Mouse (Mus musculus): ENCODE measurements around the gene H1f0. TPM values are rescaled to one million over a fixed set of nuclear protein-coding genes. Genes with fewer than 3 reads are reported as not detected.
"Not testable (repeated sequence)": the region's sequence is repeated elsewhere in the genome, so short reads cannot be mapped to it uniquely, and the experiment has no call there.

The H1f0 gene
- total RNA-seq, 4 experiments from 2014 or later: 64.1 to 92.7 (median 77.5) TPM

DNA sequence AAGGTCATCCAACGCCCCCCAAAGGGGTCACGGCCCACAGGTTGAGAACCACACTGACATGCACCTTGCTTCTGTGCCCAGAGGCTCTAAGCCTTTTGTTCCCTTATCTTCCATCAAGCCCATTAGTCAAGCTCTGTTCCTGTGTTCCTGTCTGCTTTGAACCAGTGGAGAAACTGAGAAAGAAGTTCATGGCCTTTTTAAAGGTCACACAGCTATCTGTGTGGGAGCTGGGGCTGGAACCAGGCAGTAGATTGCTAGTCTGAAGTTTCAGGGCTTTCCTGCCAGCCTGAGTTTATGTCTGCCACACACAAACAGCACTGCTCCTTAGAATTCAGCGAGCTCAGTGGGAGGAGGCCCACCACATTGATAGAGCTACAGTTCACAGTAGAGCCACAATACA lies 25.2 kb upstream of the H1f0 start:
- DNase-seq (ENCODE audit: low spot score): no peak

DNA sequence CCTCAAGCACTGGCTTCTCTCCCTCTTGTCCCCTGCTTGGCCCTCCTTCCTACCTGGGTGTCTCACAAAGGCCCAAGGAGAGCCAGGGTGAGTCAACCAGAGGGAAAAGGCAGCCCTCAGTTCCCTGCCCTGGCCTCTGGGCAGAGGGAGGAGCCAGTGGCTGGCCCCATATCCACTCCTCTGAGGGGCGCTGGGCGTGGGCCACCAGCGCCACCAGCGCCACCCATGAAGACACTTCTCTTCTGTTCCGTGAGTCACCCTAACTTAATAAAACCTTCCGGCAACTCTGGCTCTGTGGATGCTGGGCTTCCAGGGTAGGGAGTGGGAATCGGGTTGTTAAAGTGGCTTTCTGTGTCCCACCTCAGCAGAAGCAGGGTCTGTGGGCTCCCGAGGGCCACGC lies 22.7 kb upstream of the H1f0 start:
- DNase-seq (ENCODE audit: low spot score): no peak

DNA sequence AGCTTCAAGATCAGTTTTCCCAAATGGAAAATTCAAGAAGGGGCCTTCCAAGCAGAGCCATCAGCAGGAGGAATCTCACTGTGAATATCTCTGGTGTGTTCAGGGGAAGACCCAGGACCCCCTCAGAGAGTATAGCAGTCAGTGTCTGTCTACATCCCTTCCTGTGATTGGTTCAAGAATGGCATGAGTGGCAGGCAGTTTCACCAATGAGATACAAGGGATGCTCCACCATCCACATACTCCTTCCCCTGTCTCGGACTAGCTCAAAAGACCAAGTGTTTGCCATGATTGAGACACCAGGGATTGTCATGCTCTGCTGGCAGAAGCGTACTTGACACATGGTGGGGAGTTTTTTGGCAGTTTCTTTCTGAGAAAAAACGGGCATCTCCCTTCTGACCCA lies 21.6 kb upstream of the H1f0 start:
- no peak for DNase-seq (ENCODE audit: low spot score)

DNA sequence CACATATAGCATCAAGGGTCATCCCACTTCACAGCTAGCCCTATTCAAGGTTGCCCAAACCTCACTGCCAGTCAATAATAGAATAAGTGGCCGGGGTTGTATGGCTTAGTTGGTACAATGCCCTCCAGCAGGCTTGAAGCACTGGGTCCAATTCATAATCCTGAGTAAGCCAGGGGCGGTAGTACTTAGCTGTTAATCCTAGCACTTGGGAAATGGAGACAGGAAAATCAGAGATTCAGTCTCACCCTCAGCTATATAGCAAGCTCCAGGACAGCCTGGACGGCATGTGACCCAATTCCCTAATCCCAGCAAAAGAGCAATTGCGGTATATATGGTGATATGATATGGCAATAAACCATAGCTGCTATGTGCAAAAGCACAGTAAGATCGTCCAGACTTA lies 21.2 kb upstream of the H1f0 start:
- DNase-seq (ENCODE audit: low spot score): no peak

DNA sequence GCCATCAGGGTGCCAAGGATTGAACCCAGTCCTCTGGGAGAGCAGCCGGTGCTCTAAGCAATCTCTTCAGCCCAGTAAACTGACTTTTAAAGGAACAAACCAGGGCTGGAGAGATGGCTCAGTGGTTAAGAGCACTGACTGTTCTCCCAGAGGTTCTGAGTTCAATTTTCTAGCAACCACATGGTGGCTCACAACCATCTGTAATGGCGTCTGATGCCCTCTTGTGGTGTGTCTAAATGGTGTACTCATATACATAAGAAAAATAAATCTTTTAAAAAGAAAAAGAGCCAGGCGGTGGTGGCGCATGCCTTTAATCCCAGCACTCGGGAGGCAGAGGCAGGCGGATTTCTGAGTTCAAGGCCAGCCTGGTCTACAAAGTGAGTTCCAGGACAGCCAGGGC lies 20.4 kb upstream of the H1f0 start:
- DNase-seq (ENCODE audit: low spot score): not testable (repeated sequence)

DNA sequence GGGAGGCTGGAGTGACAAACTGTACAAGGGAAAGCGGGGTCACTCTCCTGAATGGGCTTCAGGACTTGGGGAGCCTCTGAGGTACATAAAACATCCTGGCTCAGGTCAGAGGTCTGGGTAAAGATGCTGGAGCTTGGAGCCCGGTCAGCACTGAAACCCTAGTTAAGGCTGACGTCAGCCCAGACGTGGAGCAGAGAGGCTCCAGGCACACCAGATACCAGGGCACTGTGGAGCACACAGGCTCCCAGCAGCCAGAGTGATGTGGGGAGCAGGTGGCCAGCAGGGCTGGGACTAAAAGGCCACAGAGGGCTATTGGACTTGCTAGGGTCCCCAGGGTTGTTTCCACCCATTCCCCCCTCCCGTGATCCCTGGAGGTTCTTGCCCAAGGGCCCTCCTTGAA lies 18.5 kb upstream of the H1f0 start:
- DNase-seq (ENCODE audit: low spot score): no peak

DNA sequence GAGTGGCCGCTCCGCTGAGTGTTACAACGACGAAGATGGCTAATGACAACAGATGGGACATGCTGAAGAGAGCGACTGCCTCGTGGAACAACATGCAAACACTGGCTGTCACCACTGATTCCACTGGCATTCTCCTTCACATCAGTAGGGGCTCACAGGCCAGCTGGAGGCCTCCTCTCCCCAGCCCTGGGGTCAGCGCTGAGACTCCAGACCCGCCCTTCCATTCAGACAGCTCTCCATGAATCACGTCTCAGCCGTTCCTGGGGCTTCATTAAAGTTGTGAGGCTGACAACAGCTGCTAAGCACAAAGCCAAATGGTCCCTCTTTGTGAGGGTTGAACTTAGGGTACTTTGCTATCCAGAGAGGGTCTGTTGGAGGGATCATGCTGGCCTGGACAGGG lies 16.7 kb upstream of the H1f0 start:
- DNase-seq (ENCODE audit: low spot score): no peak

DNA sequence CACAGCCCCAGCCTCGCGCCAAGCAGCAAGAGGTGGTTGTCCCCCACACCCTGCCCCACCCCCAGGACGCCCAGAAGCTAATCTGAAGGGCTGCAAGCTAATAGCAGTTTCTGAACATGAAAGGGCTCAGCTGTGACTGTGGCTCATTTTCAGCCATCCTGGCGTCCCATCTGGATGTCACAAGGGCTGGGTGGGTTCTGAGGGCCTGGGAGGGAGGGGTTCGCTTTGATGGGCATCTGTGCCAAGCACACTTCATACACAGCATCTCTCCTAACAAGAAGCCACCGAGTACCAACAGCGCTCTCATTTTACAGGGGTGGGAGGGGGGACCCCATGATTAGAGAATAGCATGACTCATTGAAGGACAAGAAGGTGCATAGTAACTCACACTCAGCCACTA lies 14.9 kb upstream of the H1f0 start:
- DNase-seq (ENCODE audit: low spot score): no peak

DNA sequence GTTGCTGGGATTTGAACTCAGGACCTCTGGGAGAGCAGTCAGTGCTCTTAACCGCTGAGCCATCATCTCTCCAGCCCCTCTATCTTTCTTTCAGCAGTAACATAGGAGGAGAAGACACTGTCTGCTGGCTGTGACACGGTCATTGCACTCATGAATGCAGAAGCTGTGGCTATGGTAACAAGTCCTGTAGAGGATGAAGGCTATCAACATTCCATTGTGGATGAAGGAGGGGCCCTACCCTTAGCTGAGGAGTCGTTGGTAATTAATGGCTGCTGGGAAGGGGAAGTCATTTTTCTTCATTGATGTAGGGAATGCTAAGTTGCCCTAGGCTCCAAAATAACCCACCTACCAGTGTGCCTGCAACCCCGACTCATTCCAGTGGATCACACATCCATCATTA lies 10.1 kb upstream of the H1f0 start:
- DNase-seq (ENCODE audit: low spot score): no peak

DNA sequence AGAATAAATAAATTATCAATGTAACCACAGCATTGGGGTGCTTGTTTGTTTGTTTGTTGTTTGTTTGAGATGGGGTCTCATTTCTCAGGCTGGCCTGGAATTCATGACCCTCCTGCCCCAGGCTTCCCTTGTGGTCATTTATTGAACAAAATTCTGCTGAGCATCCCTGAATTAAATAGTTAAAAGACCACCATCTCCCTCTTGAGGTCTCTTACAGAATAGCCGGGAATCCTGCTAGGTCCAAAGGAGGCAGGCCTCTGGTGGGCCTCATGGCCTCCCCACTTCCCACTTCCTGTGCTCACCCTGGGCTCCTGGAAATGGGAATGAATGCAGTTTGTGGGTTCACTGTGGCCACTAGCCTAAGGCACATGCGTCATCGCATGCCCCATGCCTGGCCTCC lies 9.4 kb upstream of the H1f0 start:
- DNase-seq (ENCODE audit: low spot score): no peak

DNA sequence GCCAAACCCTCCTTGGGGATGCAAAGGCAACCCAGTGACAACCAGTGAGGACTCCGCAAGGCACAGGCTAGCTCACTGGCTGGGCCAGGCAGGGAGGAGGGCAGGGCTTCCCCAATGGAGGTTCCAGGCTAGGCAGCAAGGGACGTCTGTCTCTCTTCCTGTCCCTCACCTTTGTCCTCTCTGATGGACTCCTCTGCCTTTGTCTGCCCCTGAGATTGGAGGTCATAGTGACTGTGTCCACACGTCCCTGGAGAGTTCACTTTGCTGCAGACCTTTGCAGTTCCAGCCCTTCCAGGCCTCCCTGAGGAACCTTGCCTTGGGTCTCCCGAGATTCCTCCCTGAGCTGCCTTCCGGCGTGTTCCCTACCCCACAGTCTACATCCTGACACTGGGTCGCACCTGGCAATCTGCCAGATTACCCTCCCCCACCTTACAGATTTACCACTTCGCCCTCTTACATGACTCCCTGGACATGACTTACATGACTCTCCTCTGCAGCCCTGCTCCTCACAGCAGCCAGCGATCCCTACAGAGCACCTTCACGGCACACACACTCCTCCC lies 5.5 kb upstream of the H1f0 start:
- DNase-seq (ENCODE audit: low spot score): no peak

DNA sequence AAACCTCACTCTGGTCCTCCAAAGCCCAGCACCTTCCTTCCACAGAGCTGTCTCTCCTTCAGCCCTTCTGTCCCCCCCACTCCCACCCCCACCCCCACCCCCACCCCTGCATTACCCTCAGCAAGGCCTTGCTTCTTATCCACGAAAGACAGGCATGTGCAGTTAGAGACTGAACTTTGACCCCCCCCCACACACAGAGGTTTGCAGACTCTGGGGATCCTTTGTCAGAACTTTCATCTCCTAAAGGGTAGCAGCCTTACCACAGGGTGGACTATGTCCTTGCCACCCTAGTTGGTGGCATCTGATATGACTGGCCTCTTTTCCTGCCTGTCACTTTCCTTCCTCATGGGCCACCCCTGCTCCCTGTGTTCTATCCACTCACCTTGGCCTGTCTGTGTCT lies 4.9 kb upstream of the H1f0 start:
- DNase-seq (ENCODE audit: low spot score): no peak

DNA sequence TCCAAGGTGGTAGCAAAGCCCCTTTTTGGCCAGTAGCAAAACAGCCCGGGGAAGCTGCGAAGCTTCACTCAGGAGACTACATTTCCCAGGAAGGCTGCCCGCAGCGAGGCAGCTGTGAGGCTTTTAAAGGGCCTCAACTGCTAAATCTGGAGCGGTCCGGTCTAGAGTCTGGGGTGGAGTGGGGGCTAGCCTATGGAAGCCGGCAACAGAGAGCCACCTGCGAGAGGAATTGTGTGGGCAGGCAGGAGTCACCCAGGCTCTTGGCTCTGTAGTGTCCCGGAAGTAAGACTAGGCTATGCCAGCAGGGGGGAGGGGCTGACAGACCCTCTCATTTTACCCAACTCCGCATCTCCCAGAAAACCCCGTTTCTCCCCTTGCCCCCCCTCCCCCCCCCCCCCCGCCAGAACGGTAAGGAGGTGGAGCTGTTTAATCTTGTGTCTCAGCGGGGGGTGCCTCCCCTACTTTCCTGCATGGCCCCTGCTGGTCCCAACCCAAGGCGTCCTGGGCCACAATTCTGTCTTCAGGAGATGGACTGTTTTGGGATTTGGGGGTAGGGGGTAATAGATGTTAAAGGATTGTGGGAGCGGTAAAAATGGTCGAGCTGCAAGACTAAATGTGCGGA lies 2.5 kb upstream of the H1f0 start:
- no peak for DNase-seq (ENCODE audit: low spot score)

DNA sequence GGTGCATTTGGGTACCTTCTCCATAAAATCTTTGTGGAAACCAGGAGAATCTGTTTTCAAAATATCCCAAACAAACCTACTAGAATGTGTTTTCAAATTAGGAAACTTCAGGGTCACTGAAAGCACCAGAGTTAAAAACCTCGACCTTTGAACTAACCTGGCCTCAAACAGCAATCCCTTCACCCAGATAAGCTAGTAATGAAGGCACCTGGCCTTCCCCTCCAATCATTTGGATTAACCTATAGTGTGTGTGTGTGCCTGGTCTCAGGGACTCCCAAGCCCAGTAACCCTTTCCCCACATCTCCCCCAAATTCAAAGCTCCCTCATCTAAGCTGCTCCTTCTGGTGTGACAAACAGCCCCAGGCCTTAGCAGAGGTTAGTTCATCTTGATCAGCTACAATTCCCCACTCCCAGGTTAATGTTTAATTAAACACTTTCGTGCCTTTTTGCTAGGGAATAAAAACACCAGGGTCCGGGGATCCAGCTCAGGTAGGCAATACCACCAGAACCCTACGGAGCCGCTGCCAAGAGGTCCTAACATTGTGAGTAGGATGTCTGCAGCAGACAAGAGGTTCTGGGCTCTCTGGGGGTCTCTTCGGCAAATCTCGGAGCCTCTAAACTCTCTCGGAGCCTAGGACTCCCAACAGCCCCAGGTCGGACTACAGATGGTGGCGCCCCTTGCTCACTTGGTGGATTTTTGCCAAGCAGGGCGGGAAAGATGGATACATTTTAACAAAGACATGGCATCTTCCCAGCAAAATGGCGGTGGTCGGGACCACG lies 1.5 kb upstream of the H1f0 start:
- no peak for DNase-seq (ENCODE audit: low spot score)

DNA sequence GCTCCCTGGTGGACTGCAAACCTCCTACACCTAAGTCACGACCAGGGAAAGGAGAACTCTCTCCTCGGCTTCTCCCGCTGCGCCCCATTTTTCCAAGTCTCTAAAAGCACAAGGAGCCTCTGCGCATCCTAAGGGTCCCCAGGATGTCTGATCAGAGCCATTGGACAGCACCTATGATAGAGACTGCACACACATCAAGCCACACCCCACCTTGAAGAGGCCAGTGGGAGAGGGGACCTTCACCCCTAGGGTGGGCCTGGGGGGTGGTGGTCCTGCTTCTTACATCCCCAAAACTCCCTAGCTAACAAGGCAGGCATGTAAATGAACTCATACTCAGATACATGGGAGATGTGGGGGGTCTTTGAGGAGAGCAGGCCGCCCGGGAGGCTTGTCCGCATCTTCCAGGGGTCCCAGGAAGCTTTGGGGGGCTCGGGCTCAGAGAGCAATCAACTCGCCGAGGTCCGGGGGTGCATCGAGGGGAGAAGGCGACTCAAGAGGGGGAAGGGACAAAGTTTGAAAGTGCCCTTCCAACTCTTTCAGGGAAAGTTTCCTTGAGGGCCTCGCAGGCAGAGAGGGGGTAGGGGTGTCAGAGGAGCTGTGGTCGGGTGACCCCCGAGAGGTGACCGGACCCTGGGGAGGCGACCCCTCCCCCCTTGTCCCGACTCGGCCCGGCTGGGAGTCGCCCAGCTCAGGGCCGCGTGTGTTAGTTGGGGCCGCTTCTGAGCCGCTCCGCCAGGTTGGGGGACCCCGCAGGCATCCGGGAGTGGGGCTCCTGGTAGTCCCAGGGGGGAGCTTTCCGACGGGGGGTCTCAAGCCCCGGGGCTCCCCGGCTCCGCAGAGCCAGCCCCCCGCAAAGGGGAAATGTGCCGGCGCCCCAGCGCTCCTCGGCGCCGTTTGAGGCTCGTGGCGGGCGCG lies 702 bp upstream of the H1f0 start:
- DNase-seq (ENCODE audit: low spot score): no peak

DNA sequence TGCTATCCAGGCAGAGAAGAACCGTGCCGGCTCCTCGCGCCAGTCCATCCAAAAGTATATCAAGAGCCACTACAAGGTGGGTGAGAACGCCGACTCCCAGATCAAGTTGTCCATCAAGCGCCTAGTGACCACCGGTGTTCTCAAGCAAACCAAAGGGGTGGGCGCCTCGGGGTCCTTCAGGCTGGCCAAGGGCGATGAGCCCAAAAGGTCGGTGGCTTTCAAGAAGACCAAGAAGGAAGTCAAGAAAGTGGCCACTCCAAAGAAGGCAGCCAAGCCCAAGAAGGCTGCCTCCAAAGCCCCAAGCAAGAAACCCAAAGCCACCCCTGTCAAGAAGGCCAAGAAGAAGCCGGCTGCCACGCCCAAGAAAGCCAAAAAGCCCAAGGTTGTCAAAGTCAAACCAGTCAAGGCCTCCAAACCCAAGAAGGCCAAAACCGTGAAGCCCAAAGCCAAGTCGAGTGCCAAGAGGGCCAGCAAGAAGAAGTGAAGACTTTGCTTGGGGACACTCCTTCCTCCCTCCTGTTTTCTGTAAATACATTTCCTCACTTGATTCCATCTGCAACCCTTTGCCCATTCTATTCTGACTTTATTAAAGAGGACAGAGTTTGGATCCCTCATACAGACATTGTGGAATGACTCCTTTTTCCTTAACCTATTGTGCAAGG lies 704 bp downstream of the H1f0 start:
- no peak for DNase-seq (ENCODE audit: low spot score)

DNA sequence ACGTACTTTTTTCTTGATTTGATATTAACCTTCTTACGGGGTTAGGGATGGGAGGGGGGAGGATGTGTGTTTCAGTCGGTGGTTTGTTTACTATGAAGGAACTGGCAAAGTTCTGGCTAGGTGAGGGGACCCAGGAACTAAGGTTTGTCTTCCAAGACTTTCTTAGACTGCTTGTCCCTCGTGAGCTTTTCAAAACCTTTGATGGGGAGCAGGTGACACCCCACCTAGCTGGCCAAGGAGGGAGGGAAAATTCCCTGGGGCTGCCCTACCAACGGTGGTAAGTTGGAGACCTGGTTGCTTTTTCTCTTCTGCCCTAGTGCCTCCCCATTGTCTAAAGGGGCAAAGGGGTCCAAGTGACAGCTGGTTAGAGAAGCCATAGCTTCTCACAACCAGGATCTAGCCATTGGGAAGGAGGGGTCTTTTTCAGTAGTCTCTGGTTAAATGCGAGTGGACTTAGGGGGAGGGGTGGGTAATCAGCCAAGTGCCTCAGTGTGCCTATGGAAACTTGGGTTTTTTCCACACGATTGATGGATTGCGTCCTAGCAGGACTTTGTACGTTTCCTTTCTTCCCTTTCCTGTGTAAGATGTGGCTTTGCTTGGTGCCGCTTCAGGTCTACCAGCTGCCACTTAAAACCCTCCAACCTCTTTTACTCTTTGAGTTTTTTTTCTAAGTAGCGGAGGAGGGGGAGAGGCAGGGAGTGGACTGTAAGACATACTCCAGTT lies 1.4 kb downstream of the H1f0 start:
- no peak for DNase-seq (ENCODE audit: low spot score)

DNA sequence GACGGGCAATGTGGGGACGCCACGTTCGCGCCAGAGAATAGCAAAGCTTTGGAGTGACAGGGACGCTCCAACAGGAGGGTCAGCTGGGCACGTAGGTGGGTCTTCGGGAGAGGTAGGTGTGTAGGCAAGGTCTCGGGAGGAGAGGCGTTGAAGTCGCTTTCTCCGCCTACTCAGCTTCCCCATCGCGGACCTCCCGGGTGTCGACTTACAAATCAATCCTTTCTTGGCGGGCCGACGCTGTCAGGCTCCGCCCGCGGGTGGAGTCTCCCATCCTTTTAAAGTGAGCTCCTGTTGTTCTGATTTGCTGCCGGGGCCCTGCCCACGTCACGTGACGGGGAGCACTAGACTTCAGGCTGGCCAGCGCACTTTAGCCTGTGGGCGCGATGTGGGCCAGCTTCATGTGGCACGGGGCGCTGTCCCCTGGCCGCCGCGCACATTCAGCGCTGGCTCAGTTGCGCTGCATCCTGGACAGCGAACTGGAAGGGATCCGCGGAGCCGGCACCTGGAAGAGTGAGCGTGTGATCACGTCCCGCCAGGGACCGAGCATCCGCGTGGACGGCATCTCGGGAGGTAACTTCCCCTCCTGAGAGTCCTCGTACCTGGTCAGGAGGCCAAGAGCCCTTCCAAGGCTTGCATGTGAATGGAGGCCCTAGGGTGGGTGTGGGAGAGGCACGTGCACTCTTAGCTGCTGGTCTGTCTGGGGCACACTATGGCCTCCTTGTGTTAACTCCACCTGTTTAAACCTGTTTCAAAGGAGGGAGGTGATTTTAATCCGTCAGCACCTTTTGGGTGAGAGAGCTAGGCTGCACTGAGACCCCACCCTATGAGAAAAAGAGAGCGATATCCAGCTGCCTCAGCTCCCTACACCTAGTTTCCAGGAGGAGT lies 2.5 kb downstream of the H1f0 start:
- peak; percentile 88 for DNase-seq (ENCODE audit: low spot score)

DNA sequence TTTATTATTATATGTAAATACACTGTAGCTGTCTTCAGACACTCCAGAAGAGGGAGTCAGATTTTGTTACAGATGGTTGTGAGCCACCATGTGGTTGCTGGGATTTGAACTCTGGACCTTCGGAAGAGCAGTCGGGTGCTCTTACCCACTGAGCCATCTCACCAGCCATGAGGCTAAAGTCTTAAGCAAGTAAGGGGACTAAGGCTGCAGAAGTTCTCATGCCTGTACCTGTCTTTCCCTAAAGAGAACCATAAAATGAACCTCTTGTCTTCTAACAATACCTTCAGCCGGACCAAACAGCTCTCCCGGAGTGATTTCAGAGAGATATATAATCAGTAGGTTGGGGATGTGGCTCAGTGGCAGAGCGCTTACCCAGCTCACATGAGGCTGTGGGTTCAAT lies 3.7 kb downstream of the H1f0 start:
- not testable (repeated sequence) for DNase-seq (ENCODE audit: low spot score)

DNA sequence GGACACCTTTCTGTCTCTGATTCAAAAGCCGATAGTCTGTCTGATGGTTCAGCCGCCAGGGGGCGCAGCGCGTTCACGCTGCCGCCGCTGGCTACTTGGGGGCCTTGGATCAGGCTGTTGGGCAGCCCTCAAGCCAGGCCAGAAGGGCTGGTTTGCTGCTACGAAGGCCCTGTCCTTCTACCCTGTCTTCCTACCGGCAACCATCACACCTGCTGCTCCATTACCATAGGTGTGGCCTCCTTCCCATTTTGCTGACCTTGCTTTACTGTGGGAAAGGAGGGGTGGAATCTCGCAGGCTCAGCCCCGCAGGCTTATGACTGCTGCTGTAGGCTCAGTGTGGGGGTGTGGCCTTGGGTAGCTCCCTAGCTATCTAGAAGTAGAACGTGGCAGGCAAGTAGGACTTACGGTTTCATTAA lies 9.7 kb downstream of the H1f0 start:
- peak; percentile 67 for DNase-seq (ENCODE audit: low spot score)

All from heart, adult 8-10 months (tissue).